Mouse (Mus musculus) MEL (cell line): Measurements from ENCODE around the gene Klrb1c. TPM values are rescaled to one million over a fixed set of nuclear protein-coding genes. Genes with fewer than 3 reads are reported as not detected.
"Not testable (repeated sequence)": the region's sequence is repeated elsewhere in the genome, so short reads cannot be mapped to it uniquely, and the experiment has no call there.

Source experiments
- DNase-seq: peaks from one replicate; pipeline ENCODE4 v3.0.0; 2011; ENCODE audit warnings: low read depth, low spot score
- H3K27ac ChIP-seq: 2 replicates; pipeline ENCODE4 v1.5.1; 2012; ENCODE audit warnings: low read depth, mild to moderate bottlenecking, control low read depth, low read length, moderate library complexity; ENCODE audit not compliant: control insufficient read depth
- H3K27me3 ChIP-seq, 2 experiments: fragments of 150-350 bp in 1 of 2; sonication (generic) in 1 of 2; 2 replicates each; pipeline ENCODE4 v1.6.1; 2012; ENCODE audit warnings: low read length in 2 of 2, mild to moderate bottlenecking in 2 of 2, improper control_type of control experiment in 1 of 2, moderate library complexity in 1 of 2; ENCODE audit not compliant: insufficient read depth in 2 of 2, control insufficient read depth in 1 of 2
- H3K36me3 ChIP-seq, 2 experiments: 2 replicates each; pipeline ENCODE4 v1.6.1; 2012 to 2014; ENCODE audit warnings: low read length in 2 of 2, improper control_type of control experiment in 1 of 2, inconsistent platforms in 1 of 2, mild to moderate bottlenecking in 1 of 2; ENCODE audit not compliant: insufficient read depth in 2 of 2, control insufficient read depth in 1 of 2
- H3K4me1 ChIP-seq, 2 experiments: fragments of 150-350 bp in 1 of 2; sonication (generic) in 1 of 2; 2 replicates each; pipeline ENCODE4 v1.6.1; 2012; ENCODE audit warnings: low read length in 2 of 2, improper control_type of control experiment in 1 of 2, mild to moderate bottlenecking in 1 of 2; ENCODE audit not compliant: insufficient read depth in 2 of 2, control insufficient read depth in 1 of 2
- H3K4me3 ChIP-seq, 2 experiments: fragments of 150-350 bp in 1 of 2; sonication (generic) in 1 of 2; 2 replicates each; pipeline ENCODE4 v1.5.1; 2012; ENCODE audit warnings: low read depth in 2 of 2, low read length in 2 of 2, mild to moderate bottlenecking in 2 of 2, moderate library complexity in 2 of 2, control low read depth in 1 of 2, improper control_type of control experiment in 1 of 2; ENCODE audit not compliant: control insufficient read depth in 1 of 2, insufficient read depth in 1 of 2
- H3K79me2 ChIP-seq: 2 replicates; pipeline ENCODE4 v1.6.1; 2012; ENCODE audit warnings: mild to moderate bottlenecking, low read length, moderate library complexity; ENCODE audit not compliant: control insufficient read depth, poor library complexity, insufficient read depth
- H3K9ac ChIP-seq: 2 replicates; pipeline ENCODE4 v1.6.1; 2012; ENCODE audit warnings: low read depth, mild to moderate bottlenecking, control low read depth, low read length, moderate library complexity; ENCODE audit not compliant: control insufficient read depth, poor library complexity, severe bottlenecking
- H3K9me3 ChIP-seq: fragments of 150-350 bp; sonication (generic); replicated peaks from 2 replicates; pipeline ENCODE4 v1.6.1; 2012; ENCODE audit warnings: mild to moderate bottlenecking, low read length, improper control_type of control experiment, moderate library complexity; ENCODE audit not compliant: insufficient read depth
- BHLHE40 ChIP-seq: IDR thresholded peaks from 2 replicates; pipeline ENCODE4 v1.6.1; 2012; ENCODE audit warnings: low read depth, mild to moderate bottlenecking, inconsistent platforms, low read length, improper control_type of control experiment, borderline replicate concordance
- CHD2 ChIP-seq: IDR thresholded peaks from 2 replicates; pipeline ENCODE4 v1.6.1; 2011; ENCODE audit warnings: low read length, improper control_type of control experiment
- E2F4 ChIP-seq: IDR thresholded peaks from 2 replicates; pipeline ENCODE4 v1.6.1; 2011; ENCODE audit warnings: low read depth, low read length, improper control_type of control experiment, borderline replicate concordance
- EP300 ChIP-seq, 2 experiments: IDR thresholded peaks; 2 replicates each; pipeline ENCODE4 v1.6.1; 2011; ENCODE audit warnings: improper control_type of control experiment in 2 of 2, low read length in 2 of 2, low read depth in 1 of 2, mild to moderate bottlenecking in 1 of 2
- ETS1 ChIP-seq: IDR thresholded peaks from 2 replicates; pipeline ENCODE4 v1.6.1; 2012; ENCODE audit warnings: low read depth, mild to moderate bottlenecking, inconsistent platforms, low read length, improper control_type of control experiment, moderate library complexity
- GABPA ChIP-seq: IDR thresholded peaks from 2 replicates; pipeline ENCODE4 v1.6.1; 2012; ENCODE audit warnings: low read depth, mild to moderate bottlenecking, inconsistent platforms, low read length, improper control_type of control experiment, moderate library complexity
- MYB ChIP-seq: IDR thresholded peaks from 2 replicates; pipeline ENCODE4 v1.6.1; 2011; ENCODE audit warnings: mild to moderate bottlenecking, low read depth, low read length, improper control_type of control experiment
- MYC ChIP-seq: IDR thresholded peaks from 2 replicates; pipeline ENCODE4 v1.6.1; 2011; ENCODE audit warnings: low read depth, mild to moderate bottlenecking, low read length, improper control_type of control experiment, moderate library complexity
- NRF1 ChIP-seq: IDR thresholded peaks from 2 replicates; pipeline ENCODE4 v1.6.1; 2014; ENCODE audit warnings: low read depth, mild to moderate bottlenecking, inconsistent platforms, low read length, improper control_type of control experiment, moderate library complexity; ENCODE audit not compliant: poor library complexity, insufficient read depth, severe bottlenecking
- POLR2AphosphoS5 ChIP-seq: IDR thresholded peaks from 2 replicates; pipeline ENCODE4 v1.6.1; 2012; ENCODE audit warnings: low read depth, borderline replicate concordance, mild to moderate bottlenecking, inconsistent platforms, low read length, moderate library complexity, mixed read lengths
- RAD21 ChIP-seq: IDR thresholded peaks from 2 replicates; pipeline ENCODE4 v1.6.1; 2011; ENCODE audit warnings: mild to moderate bottlenecking, low read depth, low read length, improper control_type of control experiment
- UBTF ChIP-seq: IDR thresholded peaks from 2 replicates; pipeline ENCODE4 v1.6.1; 2012; ENCODE audit warnings: low read depth, mild to moderate bottlenecking, inconsistent platforms, low read length, improper control_type of control experiment, moderate library complexity, borderline replicate concordance; ENCODE audit not compliant: insufficient read depth
- polyA plus RNA-seq, 2 experiments: library from polyadenylated mRNA; stranded (reverse) in 1 of 2; unstranded in 1 of 2; fragments of >175 nt in 1 of 2; fragments of >200 nt in 1 of 2; gene quantifications; 2 replicates each; pipeline versions ENCODE4 v1.2.1 to v1.2.4; 2012; ENCODE audit warnings: low replicate concordance in 2 of 2, low read depth in 1 of 2; ENCODE audit not compliant: insufficient read length in 2 of 2, insufficient read depth in 1 of 2, missing spikeins in 1 of 2
- total RNA-seq: library from RNA; depleted of rRNA; stranded (reverse); fragments of 300-350 nt; gene quantifications from 2 replicates; pipeline ENCODE4 v1.2.3, GENCODE M21; 2012

Klrb1c gene
- total and polyA plus RNA-seq, 3 experiments: not detected

- Histone ChIP-seq H3K36me3 (no peaks in the 10 kb centered on the region), H3K79me2 (no peaks in the 10 kb centered on the region), H3K27ac (no peak overlapping the region), H3K27me3 (no peaks in the 10 kb centered on the region), H3K9me3 (no peaks in the 10 kb centered on the region), H3K4me1 (no peaks in the 10 kb centered on the region), H3K9ac (no peak overlapping the region), H3K4me3 (no peak overlapping the region)
- TF ChIP-seq ETS1 (no peak), RAD21 (no peak), NRF1 (no peak), E2F4 (no peak), BHLHE40 (no peak), UBTF (no peak), MYC (no peak), EP300 (IDR thresholded peaks at IDR 0.05; ENCODE audit: low read depth in 1 of 2, low read length in 2 of 2) (no peak), MYB (no peak)
- no peak for DNase-seq
Measured at GRCm38 (mm10) chr6:128788517-128788916, 498 bp downstream of the Klrb1c start.

- DNase-seq, H3K27ac ChIP-seq, H3K4me1 ChIP-seq, H3K9me3 ChIP-seq, H3K36me3 ChIP-seq, H3K9ac ChIP-seq, H3K79me2 ChIP-seq, H3K4me3 ChIP-seq, H3K27me3 ChIP-seq: not testable (repeated sequence)
Measured at GRCm38 (mm10) chr6:128786396-128786795, 2.6 kb downstream of the Klrb1c start.

GRCm38 (mm10) chr6:128769481-128770253, 19.3 kb downstream of the Klrb1c start:
- DNase-seq: no peak
- Histone ChIP-seq H3K4me1 (peaks cover 0 to 5% of the 10 kb centered on the region in 2 experiments; a peak in 2 of 4 replicates), H3K27me3 (no peaks in the 10 kb centered on the region), H3K79me2 (no peaks in the 10 kb centered on the region), H3K9me3 (no peaks in the 10 kb centered on the region), H3K9ac (no peak overlapping the region), H3K27ac (no peak overlapping the region), H3K4me3 (no peak overlapping the region), H3K36me3 (peaks cover 0 to 3% of the 10 kb centered on the region in 2 experiments; a peak in 1 of 4 replicates)
- no peak for TF ChIP-seq POLR2AphosphoS5
- TF ChIP-seq GABPA: no peak
- no peak for TF ChIP-seq CHD2
- TF ChIP-seq EP300 (IDR thresholded peaks at IDR 0.05; ENCODE audit: low read depth in 1 of 2, low read length in 2 of 2): no peak
